Mouse (Mus musculus): ENCODE measurements around the gene Apol10a.
A peak's percentile ranks its signal among the peaks of the same experiment; 100 is the strongest.
"Not testable (repeated sequence)": the region's sequence is repeated elsewhere in the genome, so short reads cannot be mapped to it uniquely, and the experiment has no call there.

Apol10a gene

DNA sequence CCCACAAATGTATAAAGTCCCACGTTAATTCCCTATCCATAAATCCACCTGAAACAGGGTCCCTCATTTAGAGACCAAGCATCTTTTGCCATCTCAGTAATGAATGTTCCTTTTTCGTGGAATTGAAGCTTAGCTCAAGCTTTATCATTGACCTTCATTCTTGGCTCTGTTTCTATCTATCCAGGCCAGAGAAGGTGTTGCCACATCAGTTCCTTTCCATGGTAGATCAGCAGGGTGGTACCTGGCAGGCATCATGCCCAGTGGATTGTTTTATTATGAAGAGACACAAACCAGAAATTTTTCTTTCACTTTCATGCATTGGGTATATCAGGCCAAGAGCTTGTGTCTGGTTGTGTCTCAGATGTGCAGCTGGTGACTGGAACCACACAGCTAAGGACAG is at the start of gene Apol10a:
Gene Apol10a, plus strand, starts transcription at position 355 of the 400 bp plus-strand sequence.
- not testable (repeated sequence) for ATAC-seq (ENCODE audit: low TSS enrichment)

DNA sequence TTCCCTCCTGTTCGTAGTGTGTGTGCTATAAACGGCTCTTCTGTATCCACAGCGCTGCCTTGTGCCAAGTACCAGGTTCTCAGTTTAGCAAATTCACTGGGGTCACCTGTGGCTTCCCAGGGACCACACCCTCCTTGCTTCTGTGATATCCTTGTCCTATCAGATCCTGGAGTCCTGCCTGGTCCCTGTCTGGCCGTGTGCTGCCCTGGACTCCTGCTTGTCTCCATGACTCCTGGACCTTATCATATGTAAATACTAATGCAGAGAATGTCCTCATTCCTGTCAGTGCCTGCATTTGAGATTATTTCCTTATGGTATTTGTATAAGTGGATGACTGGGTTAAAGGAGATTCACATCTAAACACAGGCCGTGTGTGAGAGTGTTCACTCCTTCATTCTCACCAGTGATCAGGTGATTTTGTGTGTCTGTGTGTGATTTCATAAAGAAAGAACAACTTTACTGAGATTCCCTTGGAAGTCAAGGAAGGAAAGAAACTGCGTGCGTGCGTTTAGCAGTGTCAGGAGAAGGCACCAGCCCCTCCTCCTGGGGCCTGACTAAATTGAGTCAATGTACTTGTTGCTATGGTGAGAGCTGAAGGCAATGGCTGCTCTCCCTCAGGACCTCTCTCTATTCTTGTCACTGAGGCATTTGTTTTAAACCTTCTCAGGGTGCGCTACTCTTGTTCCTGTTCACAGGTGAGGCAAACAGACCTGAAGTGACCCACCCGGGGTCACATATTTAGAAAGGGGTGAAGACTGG is 48.0 kb upstream of the Apol10a start:
- ATAC-seq (ENCODE audit: low TSS enrichment) = peak; percentile 52; the same call in 1 of the 2 replicates

DNA sequence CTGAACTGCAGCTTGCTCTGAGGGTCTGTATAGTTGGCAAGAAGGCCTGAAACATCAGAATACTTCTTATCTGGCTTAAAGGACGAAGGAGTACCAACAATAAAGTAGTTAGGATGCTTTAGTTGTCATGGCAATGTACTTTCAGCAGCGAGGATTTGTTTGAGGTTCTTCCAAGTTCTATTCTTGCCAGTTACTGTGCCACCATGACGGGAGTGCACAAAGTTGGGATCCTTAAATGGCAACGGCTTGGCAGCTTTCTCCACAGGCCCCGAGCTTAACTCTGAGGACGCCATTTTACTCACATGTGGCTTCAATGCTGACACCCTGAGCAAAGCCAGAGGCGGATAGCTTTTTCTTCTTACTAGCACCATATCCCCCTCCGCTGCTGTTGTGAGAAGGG is 32.1 kb upstream of the Apol10a start:
- peak; percentile 89 for ATAC-seq (ENCODE audit: low TSS enrichment)

DNA sequence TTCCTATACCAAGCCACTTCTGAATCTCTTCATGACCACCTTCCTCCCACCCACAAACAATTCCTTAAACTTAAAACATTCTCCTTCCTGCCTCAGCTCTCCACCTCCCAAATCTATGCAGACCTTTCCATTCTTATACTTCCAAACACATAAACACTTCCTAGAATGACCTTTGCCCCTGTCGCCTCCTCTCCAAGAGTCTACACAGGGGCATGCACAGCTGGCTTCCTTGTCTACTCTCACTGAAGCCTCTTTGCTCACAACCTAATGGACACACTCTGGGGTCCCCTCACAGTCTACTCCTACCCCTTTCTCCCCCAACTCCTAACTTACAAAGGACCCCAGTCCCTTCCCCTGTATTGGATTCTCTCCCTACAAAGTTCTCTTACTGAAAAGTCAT is 31.2 kb upstream of the Apol10a start:
- ATAC-seq (ENCODE audit: low TSS enrichment) = not testable (repeated sequence)

DNA sequence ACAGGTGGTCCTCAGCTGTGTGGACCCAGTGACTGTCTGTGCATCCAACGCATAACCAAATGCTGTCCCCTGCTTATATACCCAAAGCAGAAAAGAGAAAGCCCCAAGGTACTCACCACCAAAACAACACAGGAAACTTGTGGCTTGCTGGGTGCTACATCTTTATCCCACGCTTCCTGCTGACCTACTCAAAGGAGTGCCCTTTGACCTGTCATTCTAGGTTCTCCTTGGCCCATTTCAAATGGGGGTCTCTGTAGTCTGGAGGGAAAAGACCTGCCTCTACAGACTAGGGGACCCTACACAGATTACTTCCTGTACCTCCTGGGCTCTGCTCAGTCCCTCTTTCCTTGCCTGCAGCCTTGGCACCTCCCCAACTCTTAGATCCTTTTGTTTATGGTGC is 29.5 kb upstream of the Apol10a start, which contains the start of gene Apol7b:
Gene Apol7b, minus strand, starts transcription at position 101 of the 400 bp plus-strand sequence.
- not testable (repeated sequence) for ATAC-seq (ENCODE audit: low TSS enrichment)

DNA sequence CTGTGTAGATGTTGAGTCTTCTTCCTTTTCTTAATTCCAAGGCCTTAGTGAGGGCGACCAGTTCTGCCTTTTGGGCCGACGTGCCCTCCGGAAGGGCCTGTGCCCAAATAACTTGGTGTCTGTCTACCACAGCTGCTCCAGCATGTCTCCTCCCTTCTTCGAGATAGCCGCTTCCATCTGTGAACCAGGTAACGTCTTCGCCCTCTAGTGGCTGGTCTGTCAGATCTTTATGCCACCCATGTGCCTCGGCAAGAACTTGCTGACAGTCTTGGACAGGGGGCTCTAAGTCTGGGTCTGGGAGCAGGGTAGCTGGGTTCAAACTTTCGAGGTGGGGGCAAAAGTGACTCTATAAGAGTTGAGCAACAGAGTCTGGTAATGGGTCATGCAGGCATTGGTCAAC is 26.9 kb upstream of the Apol10a start:
- ATAC-seq (ENCODE audit: low TSS enrichment) = not testable (repeated sequence)

DNA sequence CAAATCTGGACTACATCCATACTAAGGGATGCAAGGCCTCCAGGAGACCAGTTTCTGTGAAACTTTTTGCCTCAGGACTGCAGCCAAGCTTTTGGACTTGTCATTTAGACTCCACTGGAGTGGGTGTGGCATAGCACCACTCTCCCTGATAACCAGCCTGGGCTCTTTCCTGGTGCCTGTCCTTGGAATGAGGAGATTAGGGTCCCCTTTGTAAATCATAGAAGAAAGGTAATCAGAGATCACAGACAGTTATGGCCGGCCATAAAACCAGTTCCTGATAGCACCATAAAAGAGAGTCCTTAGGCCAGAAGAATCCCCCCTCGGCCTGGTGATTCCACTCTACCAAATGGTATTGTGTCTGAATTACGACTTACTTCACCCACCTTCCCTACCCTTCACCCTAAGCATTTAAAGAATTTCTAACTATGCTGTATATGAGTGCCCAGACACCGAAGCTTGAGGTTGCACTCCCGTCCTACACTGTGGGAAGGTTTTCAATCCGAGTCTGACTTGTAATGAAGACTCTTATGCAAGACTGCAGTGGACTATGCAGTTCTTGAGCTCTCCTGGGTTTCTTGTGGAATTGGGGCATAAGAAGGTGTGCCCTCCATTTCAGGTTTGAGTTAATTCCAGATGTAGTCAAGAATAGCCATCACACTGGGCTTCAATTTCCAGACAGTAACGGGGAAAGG is 2.0 kb upstream of the Apol10a start:
- ATAC-seq (ENCODE audit: low TSS enrichment) = not testable (repeated sequence)

DNA sequence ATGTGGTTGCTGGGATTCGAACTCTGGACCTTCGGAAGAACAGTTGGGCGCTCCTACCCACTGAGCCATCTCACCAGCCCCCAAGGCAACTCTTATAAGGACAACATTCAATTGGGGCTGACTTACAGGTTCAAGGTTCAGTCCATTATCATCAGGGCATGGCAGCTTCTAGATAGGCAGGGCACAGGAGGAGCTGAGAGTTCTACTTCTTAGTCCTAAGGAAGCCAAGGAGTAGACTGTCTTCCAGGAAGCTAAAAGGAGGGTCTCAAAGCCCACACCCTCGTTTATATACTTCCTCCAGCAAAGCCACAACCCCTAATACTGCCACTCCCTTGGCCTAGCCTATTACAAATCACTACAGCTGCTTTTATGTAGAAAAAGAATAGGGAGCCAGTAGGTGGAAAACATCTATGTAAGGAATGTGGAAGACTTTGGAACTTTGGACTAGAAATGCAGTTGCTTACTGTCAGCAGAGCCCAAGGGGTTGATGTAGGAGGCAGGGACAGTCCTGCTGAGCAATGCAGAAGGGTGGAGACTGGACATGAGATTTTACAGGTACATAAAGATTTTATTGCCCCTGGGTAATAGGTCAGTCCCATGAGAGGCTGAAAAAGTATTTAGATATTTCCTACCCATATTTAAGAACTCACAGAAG is 5.4 kb downstream of the Apol10a start:
- ATAC-seq (ENCODE audit: low TSS enrichment) = no peak

DNA sequence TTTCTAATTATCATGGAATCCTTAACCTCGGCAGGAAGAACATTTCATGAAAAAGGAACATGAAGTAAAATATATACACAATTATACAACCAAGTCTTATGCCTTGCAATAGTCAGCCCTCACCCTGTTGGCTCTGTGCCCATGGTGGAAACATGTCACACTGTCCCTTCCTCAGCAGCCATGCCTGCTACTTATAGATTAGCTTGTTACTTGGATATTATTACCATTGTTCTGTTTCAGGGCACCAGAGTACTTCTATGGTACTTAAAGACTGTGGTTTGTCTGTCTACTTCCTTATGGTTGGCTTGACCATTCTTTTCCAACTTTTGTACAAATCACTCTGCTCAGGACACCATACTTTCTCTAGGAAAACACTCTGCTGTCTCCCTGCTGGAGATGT is 16.3 kb downstream of the Apol10a start:
- ATAC-seq (ENCODE audit: low TSS enrichment) = not testable (repeated sequence)

DNA sequence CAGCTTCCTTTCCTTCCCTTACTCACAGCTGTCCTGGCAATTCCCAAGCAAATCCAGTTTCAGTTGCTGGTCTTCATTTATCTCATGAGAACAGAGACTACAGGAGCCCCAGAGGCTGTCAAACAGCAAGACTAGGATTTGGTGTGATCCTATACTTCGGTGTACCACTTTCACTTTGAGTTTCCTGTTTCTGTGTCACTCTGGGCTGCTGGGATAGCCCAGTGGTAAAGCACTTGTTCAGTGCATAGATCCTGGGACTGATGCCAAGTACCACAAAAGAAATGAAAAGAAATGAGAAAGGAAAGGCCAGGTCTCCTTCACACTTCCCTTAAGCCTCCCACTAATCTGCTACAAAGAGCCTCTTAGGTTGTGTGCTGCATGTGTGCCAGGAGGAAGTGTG is 17.8 kb downstream of the Apol10a start:
- ATAC-seq (ENCODE audit: low TSS enrichment) = not testable (repeated sequence)

DNA sequence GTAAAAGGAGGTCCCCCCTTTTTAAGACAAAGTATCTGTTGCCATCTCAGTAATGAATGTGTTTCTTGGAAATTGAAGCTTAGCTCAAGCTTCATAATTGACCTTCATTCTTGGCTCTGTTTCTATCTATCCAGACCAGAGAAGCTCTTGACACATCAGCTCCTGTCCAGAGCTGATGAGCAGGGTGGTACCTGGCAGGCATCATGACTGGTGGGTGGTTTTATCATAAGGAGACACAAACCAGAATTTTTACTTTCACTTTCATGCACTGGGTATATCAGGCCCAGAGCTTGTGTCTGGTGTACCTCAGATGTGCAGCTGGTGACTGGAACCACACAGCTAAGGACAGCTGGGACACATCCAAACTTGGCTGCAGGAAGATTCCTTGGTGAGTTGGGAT is 31.1 kb downstream of the Apol10a start, which contains the start of gene Apol11a:
Gene Apol11a, plus strand, starts transcription at position 306 of the 400 bp plus-strand sequence.
- not testable (repeated sequence) for ATAC-seq (ENCODE audit: low TSS enrichment)

DNA sequence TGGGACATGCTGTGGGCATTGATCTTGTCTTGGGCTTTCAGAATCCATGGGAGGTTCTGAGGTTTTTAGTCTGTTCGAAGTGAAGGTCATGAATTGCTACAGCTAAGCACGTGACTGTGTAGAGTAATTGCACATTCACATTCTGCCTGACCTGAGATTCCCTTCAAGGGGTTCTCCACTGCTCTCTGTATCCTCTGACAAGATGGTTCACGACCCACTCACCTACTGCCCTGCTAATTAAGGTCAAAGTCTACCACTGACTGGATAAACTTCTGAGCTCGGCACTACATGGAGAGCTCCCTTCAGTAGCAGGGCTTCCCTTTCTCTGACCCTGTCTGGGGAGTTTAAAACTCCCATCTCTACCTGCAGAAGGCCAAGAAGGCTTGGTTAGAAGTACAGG is 43.7 kb downstream of the Apol10a start:
- not testable (repeated sequence) for ATAC-seq (ENCODE audit: low TSS enrichment)

DNA sequence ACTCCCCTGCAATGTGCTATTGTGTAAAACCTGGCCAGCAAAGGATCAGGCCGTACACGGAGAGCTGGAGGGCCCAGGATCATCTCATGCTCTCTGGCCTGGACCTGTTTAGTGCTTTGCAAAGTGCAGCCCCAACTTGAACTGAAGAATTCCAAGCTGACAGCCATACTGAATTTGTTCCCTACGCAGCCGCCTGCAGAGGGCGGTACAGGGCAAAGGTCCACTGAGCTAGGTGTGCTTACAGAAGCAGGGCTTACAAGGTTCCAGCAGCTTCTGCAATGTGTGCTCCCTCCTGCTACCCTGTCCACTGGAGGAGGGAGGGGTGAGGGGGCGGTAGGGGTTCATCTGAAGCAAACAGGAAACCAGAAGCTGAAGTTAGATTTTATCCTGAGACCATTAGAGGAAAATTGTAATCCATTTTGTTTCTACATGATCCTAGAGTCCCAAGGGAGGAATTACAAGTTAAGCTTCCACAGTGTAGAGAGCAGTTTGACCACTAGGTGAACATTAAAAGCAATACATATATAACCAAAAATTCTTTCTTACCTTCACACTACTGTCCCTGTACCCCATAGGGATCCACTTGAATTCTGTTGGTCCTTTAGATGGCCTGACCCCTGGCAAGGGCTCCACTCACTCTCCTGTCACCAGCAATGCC is 46.5 kb downstream of the Apol10a start:
- ATAC-seq (ENCODE audit: low TSS enrichment) = not testable (repeated sequence)

DNA sequence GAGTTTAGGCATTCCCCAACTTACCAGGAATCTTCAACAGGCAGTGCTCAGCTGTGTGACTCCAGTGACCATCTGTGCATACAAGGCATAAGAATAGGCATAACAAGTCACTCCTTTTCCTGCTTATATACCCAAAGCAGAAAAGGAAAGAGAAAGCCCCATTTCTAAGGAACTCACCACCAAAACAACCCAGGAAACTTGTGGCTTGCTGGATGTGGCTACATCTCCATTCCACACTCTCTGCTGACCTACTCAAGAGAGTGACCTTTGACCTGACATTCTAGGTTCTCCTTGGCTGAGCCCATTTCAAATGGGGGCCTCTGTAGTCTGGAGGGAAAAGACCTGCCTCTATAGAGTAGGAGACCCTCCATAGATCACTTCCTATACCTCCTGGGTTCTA is 56.4 kb downstream of the Apol10a start, which contains the start of gene Apol7c:
Gene Apol7c, minus strand, starts transcription at position 101 of the 400 bp plus-strand sequence.
- no peak for ATAC-seq (ENCODE audit: low TSS enrichment)

DNA sequence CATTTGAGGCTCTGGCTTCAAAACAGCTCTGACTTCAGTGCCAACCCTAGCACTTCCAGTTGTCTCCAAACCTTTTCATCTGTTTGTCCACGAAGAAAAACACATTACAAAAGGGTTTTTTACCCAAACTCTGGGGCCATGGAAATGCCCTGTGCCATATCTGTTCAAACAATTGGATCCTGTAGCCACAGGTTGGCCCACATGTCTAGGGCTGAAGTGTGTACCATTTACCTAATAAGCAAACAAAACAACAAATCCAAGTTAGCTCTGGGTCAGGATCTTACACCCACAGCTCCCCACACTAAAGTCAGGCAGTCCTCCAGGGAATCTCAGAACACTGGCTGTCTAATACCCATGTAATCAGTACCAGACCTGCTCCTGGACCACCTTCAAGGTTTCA is 62.4 kb downstream of the Apol10a start:
- ATAC-seq (ENCODE audit: low TSS enrichment) = not testable (repeated sequence)
